Mouse (Mus musculus) c-Kit-positive CD71-positive TER-119-positive erythroid progenitor cells, embryonic 14.5 days (primary cell): ENCODE measurements around the gene Pih1h3b.

Experiments used
- DNase-seq: peaks from one replicate; pipeline ENCODE4 v3.0.0-alpha.2; 2013; ENCODE audit warnings: low spot score

Gene Pih1h3b

DNA sequence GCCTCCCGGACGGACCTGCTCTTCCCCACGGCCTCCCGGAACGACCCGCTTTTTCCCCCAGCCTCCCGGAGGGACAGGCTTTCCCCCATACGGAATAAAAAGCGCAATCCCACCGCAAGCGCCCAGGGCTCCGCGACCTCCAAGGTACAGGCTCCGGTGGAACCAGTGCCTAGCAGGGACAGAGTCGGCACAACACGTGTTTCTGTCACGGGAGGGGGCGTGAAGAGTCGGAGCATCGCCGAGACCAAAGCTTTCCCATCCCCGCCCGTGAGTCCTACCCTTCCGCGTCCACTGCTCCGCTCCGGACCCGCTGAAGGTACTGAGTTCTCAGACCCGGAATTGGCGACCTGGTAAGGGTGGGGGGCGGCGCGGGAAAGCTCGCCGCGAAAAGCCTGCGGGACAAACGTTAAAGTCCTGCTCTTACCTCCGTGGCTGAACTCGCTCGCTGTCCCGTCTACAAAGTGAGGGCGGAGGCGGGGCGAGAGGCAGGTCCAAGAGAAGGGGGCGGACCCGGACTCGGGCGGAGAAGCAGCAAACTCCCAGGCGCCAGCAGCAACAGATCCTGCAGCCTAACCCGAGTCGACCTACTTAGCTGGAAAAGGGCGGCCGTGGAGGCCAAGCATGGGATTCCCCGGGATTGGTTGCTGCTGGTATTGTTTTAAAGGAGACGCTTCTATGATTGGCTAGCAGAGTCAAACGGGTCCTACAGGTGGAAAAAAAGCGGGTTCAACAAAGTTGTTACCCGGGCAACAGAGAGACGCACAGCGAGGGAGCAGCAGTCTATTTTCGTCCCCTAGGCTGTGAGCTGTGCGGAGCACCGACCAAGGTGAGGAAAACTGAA, at the start of gene Pih1h3b, which contains the start of gene Nup62cl:
Gene Pih1h3b (plus strand): TSS at position 745 of the 841 bp plus-strand sequence.
Gene Nup62cl (minus strand): TSS at position 578 of the 841 bp plus-strand sequence.
- peak; percentile 10 for DNase-seq

DNA sequence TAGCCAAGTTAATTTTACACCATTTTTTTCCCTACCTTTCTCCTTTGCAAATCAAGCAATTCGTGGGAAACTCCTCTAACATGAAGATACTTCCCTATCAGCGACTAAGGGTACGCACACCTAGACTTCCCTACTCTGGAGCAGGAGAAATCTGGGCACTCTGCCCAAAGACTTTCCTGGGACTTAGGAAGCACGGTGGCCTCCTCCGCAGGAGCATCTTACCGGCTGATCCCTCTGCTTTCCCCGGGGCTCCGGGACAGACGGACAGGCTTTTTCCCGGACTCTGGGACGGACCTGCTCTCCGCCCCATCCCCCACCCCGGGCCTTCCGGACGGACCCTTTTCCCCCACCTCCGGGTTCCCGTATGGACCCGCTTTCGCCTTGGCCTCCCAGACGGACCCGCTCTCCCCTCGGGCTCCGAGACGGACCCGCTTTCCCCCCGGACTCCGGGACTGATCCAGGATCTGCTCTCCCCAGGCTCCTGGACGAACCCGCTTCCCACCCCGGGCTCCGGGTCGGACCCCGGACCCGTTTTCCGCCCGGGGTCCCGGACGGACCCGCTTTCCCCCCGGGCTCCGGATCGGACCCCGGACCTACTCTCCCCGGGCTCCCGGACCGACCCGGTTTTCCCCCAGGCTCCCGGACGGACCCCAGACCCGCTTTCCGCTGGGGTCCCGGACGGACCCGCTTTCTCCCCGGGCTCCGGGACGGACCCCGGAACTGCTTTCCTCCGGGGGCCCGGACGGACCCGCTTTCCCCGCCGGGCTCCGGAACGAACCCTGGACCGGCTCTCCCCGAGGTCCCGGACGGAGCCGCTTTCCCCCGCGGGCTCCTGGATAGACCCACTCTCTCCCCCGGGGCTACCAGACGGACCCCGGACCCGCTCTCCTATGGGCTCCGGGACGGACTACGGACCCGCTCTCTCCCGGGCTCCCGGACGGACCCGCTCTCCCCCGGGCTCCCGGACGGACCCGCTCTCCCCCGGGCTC, 1.5 kb upstream of the Pih1h3b start:
- no peak for DNase-seq

DNA sequence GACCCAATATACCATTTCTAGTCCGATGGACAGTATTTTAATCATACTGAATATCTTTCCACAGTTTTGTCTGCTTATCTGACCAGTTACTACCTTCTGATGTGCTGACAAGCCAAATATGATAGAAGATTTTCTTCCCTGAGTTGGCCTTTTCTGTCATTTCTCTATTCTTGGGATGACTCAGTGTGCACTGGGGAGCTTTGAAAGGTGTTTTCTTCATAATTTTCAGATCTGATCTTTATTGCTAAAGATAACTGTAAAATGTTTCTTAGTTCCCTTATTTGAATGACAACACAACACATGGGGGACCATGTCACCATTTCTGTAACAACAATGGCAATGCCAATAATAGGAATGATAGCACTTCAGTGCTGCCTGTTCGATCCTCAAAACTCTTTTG, 19.9 kb downstream of the Pih1h3b start:
- no peak for DNase-seq

DNA sequence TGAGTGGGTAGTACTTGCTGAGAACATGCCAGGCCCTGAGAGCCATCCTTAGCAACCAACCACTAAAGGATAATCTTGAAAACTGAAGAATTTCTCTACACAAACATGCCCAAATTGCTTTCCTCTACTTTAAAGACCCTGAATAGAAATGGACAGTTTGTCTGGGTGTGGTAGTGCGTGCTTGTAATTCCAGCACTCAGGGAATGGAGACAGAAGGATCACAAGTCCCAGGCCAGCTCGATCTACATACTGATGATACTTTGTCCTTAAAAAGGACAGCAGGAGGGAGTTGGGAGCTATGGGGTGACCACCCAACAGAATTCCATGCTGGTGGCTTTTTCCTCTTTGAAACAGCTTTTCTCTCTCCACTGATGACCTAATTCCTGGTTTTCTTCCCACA, 31.4 kb downstream of the Pih1h3b start:
- no peak for DNase-seq
